Mouse (Mus musculus) bone marrow, adult 2 months (tissue): Measurements from ENCODE around the gene Twf2. TPM values are rescaled to one million over a fixed set of nuclear protein-coding genes. Genes with fewer than 3 reads are reported as not detected.

Experiments
- H3K27ac ChIP-seq: fragments of 200-500 bp; 2 replicates; pipeline ENCODE4 v1.5.1; 2012; ENCODE audit warnings: low read depth, mild to moderate bottlenecking, control low read depth, inconsistent platforms, low read length; ENCODE audit not compliant: control insufficient read depth, poor library complexity, insufficient read depth
- H3K4me1 ChIP-seq: fragments of 200-500 bp; 2 replicates; pipeline ENCODE4 v1.6.1; 2011; ENCODE audit warnings: low read length; ENCODE audit not compliant: control insufficient read depth, insufficient read depth
- H3K4me3 ChIP-seq: fragments of 200-500 bp; replicated peaks from 2 replicates; pipeline ENCODE3; 2011; ENCODE audit warnings: mild to moderate bottlenecking, low read depth, low read length, control low read depth; ENCODE audit not compliant: control insufficient read depth
- CTCF ChIP-seq: fragments of 200-500 bp; IDR thresholded peaks from 2 replicates; pipeline ENCODE4 v1.5.1; 2011; ENCODE audit warnings: low read length, control low read depth; ENCODE audit not compliant: control insufficient read depth, insufficient read depth
- POLR2A ChIP-seq: fragments of 200-500 bp; IDR thresholded peaks from 2 replicates; pipeline ENCODE4 v1.6.1; 2011; ENCODE audit warnings: low read depth, mild to moderate bottlenecking, control low read depth, low read length, borderline replicate concordance; ENCODE audit not compliant: control insufficient read depth
- WGBS: fragments of 180-500 bp; shearing (Covaris S2); methylation state at CpG from one replicate; pipeline ENCODE4 v1.1.7; 2018; 5-methylcytosine and 5-hydroxymethylcytosine counted together
- polyA plus RNA-seq: library from polyadenylated mRNA; stranded (reverse); fragments of >200 nt; gene quantifications from 2 replicates; pipeline ENCODE4 v1.2.4, GENCODE M21; 2011; ENCODE audit warnings: low replicate concordance; ENCODE audit not compliant: missing spikeins, insufficient read depth, insufficient read length

Twf2 gene
- polyA plus RNA-seq, 1 experiment = 63.2 TPM

GRCm38 (mm10) chr9:106242813-106243488 is 40.0 kb downstream of the Twf2 start:
- TF ChIP-seq POLR2A (peak; percentile 37; the same call in 1 of the 2 replicates), CTCF (no peak)
- Histone ChIP-seq H3K27ac (peak overlapping the region; percentile 74), H3K4me1 (peaks cover 2% of the 10 kb centered on the region; the same call in 1 of the 2 replicates), H3K4me3 (peak overlapping the region; percentile 68)
- 28% methylated on average over 19 of the region's 19 CpGs for WGBS

- TF ChIP-seq POLR2A (no peak), CTCF (no peak)
- Histone ChIP-seq H3K4me3 (no peak overlapping the region), H3K27ac (no peak overlapping the region), H3K4me1 (no peaks in the 10 kb centered on the region; the same call in 1 of the 2 replicates)
- 50% methylated on average over 11 of the region's 11 CpGs for WGBS
Observed at GRCm38 (mm10) chr9:106249550-106249949, 46.6 kb downstream of the Twf2 start.

GRCm38 (mm10) chr9:106250245-106250644 is 47.3 kb downstream of the Twf2 start:
- Histone ChIP-seq H3K4me3 (no peak overlapping the region), H3K4me1 (no peaks in the 10 kb centered on the region; the same call in 1 of the 2 replicates), H3K27ac (no peak overlapping the region)
- 66% methylated on average over 4 of the region's 4 CpGs for WGBS
- TF ChIP-seq POLR2A = no peak

GRCm38 (mm10) chr9:106251066-106251465 is 48.2 kb downstream of the Twf2 start:
- H3K4me1 ChIP-seq = no peaks in the 10 kb centered on the region; the same call in 1 of the 2 replicates
- 76% methylated on average over 8 of the region's 8 CpGs for WGBS
- no peak overlapping the region for H3K4me3 ChIP-seq
- H3K27ac ChIP-seq = no peak overlapping the region
- no peak for TF ChIP-seq POLR2A
- no peak for TF ChIP-seq CTCF

GRCm38 (mm10) chr9:106254001-106254400 is 51.1 kb downstream of the Twf2 start:
- H3K27ac ChIP-seq = no peak overlapping the region
- no peak overlapping the region for H3K4me3 ChIP-seq
- H3K4me1 ChIP-seq = peaks cover 2% of the 10 kb centered on the region; the same call in 1 of the 2 replicates
- 64% methylated on average over 2 of the region's 2 CpGs for WGBS
- TF ChIP-seq POLR2A = no peak
- TF ChIP-seq CTCF = no peak

- 6% methylated on average over 4 of the region's 4 CpGs for WGBS
- TF ChIP-seq POLR2A (no peak), CTCF (no peak)
- Histone ChIP-seq H3K4me1 (peaks cover 15% of the 10 kb centered on the region), H3K27ac (peak overlapping the region; percentile 76; the same call in 1 of the 2 replicates), H3K4me3 (no peak overlapping the region)
Observed at GRCm38 (mm10) chr9:106258412-106258811, 55.5 kb downstream of the Twf2 start.

GRCm38 (mm10) chr9:106258990-106259389 is 56.1 kb downstream of the Twf2 start:
- 7% methylated on average over 5 of the region's 5 CpGs for WGBS
- H3K4me1 ChIP-seq = peaks cover 15% of the 10 kb centered on the region
- H3K27ac ChIP-seq = peak overlapping the region; percentile 76
- TF ChIP-seq CTCF = no peak
- no peak for TF ChIP-seq POLR2A
- no peak overlapping the region for H3K4me3 ChIP-seq

GRCm38 (mm10) chr9:106261058-106261457 is 58.1 kb downstream of the Twf2 start:
- WGBS = 4% methylated on average over 6 of the region's 6 CpGs
- TF ChIP-seq POLR2A = no peak
- TF ChIP-seq CTCF = no peak
- Histone ChIP-seq H3K4me1 (peaks cover 15% of the 10 kb centered on the region), H3K4me3 (no peak overlapping the region), H3K27ac (peak overlapping the region; percentile 87)
